Mouse (Mus musculus) left cerebral cortex, postnatal 10 days (tissue): ENCODE results near the gene Rnf34. TPM values are rescaled to one million over a fixed set of nuclear protein-coding genes. Genes with fewer than 3 reads are reported as not detected.

ENCODE experiments used
- DNase-seq, 2 experiments: peaks; one replicate each; pipeline ENCODE4 v3.0.0; 2021 to 2022; ENCODE audit warnings: low spot score in 2 of 2, mixed read lengths in 1 of 2; ENCODE audit errors: extremely low spot score in 1 of 2
- intact Hi-C: fragments of 180-260 bp; cut with DNase I; formaldehyde crosslinking; loops from one replicate; pipeline ENCODE4 v1.15.1; 2025
- total RNA-seq, 2 experiments: library from RNA; stranded (reverse); gene quantifications; 2 replicates each; pipeline ENCODE4 v1.2.3; 2021

The Rnf34 gene
- total RNA-seq, 2 experiments from 2014 or later = 40.0 to 46.5 TPM

DNA sequence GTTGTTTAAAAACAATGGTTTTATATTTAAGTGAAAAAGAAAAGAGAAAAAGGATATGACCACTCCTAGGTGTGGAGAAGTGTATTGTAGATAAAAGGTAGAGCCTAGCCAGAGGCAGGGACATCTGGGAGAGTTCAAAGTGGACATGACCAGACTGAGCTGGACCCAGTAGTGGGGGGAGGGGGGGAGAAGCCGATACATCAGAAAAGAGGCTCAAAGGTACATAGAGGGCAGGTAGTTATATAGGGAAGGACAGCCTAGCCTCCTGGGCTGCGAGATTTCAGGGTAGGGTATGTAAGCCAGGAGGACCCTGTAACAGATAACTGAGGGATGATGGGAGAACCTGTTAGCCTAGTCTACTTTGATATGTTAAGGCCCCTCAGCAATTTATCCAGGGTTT, 2.8 kb downstream of the Rnf34 start:
- intact Hi-C loops = loop anchor here (5.0 kb wide), 1 partner anchor 40 kb away; no protein-coding TSS in a partner anchor

DNA sequence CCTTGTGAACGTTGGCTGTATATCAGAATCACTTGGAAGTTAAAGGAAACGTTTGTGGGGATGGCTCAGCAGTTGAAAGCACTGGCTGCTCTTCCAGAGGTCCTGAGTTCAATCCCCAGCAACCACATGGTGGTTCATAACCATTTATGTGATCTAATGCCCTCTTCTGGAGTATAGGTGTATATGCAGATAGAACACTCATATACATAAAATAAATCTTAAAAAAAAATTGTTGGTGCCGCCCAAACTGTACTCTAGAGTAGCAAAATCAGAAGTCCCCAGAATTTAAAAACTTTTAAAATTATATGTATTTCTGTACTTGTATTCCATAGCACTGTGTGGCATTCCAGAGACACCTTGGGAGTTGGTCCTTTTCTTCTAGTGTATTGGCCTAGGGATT, 6.0 kb downstream of the Rnf34 start:
- DNase-seq = no peak
- intact Hi-C loops = no loop called here

More for the DNA sequence above, 2.8 kb downstream of the Rnf34 start:
- no peak for DNase-seq

DNA sequence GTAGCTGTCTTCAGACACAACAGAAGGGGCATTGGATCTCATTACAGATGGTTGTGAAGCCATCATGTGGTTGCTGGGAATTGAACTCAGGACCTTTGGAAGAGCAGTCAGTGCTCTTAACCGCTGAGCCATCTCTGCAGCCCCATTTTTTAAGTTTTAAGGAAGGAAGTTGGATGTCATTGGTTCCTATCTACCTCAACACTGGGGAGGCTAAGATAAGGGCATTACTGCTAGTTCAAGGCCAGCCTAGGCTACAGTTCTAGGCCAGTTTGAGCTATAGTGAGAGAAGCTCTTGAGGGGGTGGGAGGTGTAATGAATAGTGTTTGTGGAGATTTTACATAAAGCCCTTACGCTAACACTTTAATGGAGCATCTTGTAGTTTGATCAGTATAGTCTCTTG, 13.2 kb downstream of the Rnf34 start:
- no peak for DNase-seq
- intact Hi-C loops = no loop called here

DNA sequence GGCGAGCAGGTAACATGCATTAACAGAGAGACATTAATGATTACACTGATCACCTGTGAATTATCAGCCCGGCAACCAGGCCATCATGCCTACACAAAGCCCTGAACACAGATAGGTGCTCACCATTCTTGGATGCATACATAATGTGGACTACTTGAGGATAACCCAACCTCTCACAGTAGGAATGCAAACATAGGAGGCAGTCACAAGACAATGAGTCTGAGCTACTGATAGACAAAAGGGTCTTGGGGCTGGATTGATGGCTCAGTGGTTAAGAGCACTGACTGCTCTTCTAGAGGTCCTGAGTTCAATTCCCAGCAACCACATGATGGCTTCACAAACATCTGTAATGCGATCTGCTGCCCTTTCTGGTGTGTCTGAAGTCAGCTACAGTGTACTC, 22.8 kb downstream of the Rnf34 start:
- intact Hi-C loops = no loop called here
- no peak for DNase-seq

DNA sequence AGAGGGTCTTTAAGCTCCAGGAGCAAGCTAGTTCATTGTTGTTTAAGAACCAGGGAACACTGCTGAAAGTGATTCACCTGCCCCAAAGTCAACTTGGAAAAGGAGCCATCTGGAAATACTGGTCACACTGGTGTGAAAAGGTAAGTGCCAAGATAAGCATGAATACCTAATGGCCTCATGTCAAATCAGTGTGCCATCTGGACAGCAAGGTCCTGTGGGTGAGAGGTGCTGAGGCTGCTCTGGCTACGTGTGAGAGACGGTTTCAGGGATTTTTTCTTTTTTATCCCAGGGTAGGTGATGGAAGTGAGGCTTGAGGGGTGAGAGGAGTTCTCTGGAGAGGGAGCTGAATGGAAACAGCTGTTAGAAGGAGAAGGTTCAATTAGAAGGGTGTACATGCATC, 23.7 kb downstream of the Rnf34 start:
- DNase-seq = no peak
- intact Hi-C loops = no loop called here

DNA sequence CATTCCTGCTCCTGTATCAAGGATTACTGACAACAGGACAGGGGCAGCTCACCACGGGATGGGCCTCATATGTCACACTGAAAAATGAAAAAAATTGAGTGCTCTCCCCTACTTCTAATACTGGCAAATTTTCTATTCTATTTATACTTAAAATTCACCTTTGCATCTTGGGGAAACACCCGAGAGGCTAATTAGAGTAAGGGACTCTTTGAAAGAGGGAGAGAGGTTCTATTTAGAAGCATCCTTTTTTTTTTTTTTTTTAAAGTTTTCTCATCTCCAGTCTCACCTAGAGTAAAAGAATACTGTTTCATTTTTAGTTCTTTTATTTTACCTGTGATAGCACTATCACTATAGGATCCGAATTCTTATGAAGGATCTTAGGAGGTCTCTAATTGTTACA, 24.5 kb downstream of the Rnf34 start:
- DNase-seq = no peak
- intact Hi-C loops = no loop called here

DNA sequence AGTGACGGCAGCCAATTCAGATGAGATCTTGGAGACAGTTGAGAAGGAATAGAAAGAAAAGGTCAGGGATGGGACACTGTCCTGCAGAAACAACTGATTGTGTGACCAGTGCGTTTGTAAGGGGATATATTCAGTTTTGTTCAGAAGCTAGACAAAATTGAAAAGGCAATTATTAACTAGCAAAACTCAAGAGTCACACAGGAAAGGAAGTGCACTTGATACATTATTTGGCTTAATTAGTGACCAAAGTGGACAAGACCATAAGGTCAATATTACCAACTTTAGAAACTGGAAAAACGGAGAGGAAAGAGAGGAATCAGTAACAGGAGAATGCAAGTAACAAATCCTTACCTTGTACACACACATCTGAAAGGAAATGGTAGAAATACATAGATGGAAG, 26.8 kb downstream of the Rnf34 start:
- no peak for DNase-seq
- intact Hi-C loops = no loop called here

DNA sequence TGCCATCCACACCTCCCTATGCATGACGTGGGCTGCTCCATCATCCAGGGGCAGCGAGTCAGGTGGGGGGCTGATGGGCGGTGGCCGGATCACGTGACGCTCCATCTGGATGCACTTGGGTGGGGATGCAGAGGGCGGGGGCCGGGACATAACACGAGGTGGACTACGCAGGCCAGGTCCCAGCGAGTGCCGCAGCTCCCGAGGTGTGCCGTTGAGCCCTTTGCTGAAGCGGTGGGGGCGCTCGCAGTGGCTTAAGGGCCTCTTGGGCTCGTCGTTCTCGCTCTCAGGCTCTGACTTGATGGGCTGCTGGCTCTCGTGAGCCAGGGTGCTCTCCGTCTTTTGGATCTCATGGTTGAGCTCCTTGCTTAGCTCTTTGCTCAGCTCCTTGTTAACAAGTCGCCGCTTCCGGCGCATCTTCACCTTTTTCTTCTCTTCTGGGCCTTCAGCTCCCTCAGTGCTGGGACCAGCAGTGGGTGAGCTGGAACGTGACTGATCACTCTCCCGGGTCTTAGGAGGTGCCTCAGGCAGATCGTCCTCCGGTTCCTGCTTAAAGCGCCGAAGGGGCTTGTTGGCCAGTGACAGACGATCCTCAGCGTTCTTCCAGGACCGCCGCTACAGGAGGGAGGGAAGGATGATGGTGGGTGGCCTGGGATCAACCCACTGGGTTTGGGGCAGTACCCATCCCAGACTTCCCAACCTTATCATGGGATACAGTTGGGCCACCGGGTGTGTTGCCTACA, 30.6 kb downstream of the Rnf34 start:
- no peak for DNase-seq
- intact Hi-C loops = loop anchor here (5.0 kb wide), 1 partner anchor 68 kb away; no protein-coding TSS in a partner anchor

DNA sequence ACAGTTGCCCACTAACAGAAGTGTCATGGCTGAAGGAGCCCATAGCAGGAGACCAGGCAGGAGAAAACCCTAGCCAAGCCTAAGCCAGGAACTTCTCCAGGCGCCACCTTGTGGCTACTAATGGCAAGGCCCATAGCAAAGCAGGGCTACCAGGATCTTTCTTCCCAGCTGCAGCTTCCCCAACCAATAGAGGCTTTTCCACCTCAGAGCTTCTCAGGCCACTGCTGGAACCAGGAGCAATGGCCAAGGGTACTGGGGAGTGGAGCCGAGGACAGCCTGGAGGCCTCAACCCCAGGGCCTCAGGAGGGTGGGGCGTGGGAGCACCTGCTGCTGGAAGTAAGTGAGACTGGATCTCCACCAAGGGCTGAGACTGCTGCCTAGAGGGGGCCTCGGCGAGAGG, 31.5 kb downstream of the Rnf34 start:
- DNase-seq = peak; percentile 36 to 72
- intact Hi-C loops = loop anchor here (5.0 kb wide), 1 partner anchor 69 kb away; no protein-coding TSS in a partner anchor

DNA sequence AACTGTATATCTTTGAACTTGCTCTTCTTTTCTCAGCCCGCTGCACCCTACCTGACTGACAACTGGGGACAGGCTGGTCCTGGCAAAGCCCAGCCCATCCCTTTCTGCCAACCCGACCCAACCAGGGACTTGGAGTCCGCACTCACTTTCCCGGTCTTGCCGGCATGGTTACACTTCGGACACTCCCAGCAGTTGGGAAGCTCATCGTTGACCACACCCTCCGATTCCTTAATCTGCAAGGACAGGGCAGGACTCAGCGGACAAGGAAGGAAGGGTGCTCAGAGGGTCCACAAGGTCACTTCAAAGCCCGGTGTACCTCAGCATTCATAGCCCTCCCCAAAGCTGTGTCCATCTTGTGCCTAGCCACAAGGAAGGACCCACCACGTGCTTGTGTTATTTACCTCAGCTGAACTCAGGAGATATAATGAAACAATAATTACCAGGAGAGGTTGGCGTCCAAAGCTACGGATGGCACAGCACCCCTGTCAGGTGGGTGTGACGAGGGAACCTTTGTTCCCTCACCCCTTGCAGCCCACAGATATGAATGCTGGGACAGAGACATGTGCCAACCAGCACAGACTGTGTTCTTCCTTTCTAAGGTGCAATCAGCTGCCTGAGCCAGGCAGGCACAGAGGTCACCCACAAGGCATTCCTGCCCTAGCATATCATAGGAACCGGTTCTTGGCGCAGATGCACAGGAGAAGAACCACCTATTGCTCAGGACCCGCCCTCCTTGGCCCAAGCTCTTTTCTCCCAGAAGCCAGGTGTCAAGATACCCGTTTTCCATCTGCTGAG, 32.6 kb downstream of the Rnf34 start:
- intact Hi-C loops = loop anchor here (5.0 kb wide), 1 partner anchor 70 kb away; no protein-coding TSS in a partner anchor
- DNase-seq = no peak

DNA sequence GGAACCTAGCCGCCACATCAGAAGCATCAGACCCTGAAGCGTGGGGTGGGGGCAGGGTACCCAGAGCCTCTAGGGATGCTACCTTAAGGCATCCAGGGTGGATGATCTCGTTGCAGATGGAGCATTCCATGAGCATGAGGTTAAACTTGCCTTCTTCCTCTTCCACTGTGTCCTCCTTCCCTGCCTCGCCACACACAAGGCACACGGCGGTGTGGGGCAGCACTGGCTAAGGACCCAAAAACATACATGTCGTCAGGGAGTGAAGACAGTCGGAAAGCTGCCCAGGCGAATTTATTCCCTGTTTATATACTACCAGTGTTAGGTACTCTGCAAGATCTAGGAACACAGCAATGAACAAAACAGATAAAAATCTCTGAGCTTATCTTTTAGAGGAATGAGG, 33.4 kb downstream of the Rnf34 start:
- no peak for DNase-seq
- intact Hi-C loops = loop anchor here (5.0 kb wide), 1 partner anchor 71 kb away; no protein-coding TSS in a partner anchor

DNA sequence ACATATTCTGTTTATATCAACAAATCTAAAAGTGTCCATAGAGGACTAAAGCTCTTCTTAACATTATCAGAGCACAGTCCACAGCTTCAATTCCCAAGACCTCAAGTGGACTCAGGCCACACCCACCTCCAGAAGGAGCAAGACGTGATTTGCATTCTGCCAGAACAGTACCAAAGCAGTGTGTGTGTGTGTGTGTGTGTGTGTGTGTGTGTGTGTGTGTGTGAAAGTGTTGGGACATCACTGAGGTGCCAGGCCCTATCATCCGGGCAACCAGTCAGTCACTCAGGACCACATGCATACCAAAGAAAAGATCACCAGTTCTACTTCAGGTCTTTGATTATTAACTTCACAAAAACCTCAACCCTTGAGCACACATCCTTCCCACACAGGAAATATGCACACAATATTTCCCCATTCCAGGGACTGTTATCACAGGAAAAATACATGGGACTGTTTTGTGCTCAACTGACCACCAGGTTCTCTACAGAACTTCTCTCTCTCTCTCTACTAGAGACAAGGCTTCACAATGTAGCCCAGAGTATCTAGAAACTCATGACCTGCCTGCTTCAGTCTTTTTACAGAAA, 33.9 kb downstream of the Rnf34 start:
- DNase-seq = no peak
- intact Hi-C loops = loop anchor here (5.0 kb wide), 1 partner anchor 71 kb away; no protein-coding TSS in a partner anchor

DNA sequence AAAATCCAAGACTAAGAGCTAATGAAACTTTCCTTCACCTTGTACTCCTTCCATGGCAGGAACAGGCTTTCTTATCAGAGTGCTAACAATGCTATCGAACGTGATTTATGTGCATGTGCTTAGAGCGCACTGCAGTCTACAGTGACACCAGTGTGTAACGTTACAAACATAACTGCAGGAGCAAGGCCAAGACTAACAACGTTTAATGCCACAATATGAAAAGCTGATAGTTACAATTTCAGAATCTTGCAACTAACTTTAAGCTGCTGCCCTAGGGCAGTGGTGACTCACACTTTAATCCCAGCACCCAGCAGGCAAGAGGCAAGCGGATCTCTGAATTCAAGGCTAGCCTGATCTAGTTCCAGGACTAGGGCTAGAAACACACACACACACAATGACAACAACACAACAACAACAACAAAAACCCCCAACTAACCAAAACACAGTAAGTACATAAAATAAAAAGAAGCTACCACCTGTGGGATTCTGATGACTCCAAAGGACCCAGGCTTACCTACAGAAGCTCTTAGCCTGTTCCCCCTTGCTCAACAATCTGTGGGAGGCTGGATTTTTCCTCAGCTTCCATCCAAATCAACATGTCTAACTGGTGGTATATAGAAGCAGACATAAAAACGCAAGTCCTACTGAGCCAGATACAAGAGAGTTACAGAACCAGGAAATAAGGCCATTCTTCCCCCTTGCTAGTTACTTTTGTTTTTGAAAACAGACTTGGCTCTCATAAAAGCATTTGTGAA, 34.9 kb downstream of the Rnf34 start:
- intact Hi-C loops = loop anchor here (5.0 kb wide), 1 partner anchor 72 kb away; no protein-coding TSS in a partner anchor
- no peak for DNase-seq

DNA sequence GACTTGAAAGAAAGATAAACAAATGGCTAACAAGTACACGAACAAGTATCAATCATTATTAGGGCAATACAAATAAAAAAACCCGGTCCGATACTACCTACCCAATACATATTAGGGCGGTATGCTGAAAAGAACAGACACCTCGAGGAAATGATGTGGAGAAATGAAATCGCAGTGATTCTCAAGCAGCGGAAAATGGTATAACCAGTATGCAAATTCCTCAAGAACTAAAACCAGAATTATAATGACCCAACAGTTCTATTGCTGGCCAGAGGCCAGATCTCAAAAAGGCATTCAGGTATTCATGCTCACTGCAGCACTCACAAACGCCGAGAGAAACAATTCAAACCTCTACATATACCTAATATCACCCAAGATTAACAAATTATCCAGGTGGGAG, 37.2 kb downstream of the Rnf34 start:
- intact Hi-C loops = no loop called here
- DNase-seq = no peak

DNA sequence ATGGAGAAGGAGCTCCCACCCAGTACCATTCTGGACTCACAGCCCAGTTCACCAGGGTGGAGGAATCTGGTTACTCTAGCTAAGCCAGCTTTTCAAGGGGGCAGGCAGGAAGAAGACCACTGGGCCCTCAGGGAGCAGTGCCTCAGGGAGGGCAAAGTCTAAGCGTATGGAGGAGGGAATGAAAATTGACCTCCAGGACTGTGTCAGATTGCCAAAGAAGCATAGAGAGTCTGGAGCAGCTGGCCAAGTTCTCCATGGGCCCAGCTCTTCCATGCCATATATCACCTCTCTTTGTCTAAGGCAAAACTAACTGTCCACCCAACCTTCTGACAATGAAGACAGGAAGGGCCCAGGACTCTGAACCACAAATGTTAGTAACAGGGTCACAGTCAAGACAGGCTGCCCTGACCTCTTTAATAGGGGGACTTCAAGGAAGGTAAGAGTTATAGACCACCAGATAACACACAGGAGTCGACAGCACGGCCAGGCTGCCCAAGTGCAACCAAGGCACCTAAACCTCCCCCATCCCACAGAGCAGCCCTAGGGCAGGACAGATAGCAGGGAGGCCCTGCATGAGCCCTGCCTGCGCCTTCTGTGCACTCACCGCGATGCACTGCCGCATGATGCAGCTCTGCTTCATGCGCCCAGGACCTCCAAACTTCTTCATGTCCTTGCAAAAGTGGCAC, 38.2 kb downstream of the Rnf34 start:
- no peak for DNase-seq
- intact Hi-C loops = no loop called here

DNA sequence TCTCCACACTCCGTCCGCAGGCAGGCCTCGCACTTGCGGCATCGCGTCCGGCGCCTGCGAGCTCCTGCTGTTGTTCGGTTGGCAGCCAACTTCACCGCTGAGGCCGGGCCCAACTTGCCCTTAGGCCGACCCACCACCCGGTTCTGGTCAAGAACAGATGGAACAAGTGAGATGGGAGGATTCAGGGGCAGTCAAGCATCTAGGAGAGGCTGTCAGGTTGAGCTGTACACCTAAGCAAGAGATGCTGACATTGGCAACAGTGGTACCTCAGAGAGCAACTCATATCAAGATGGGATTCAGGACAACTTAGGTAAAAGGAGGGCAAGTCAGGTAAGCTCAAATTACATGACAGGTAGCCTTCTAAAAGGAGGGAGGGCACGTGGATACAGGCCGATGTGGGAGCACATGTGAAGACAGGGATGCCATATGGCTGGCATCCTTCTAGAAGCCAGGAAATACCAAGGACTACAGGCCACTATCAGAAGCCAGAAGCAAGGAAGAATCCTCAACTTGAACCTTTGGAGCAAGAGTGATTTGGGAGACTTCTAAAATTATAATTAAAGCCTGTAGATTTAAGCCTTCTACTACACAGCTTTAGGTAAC, 38.9 kb downstream of the Rnf34 start:
- DNase-seq = no peak
- intact Hi-C loops = no loop called here

DNA sequence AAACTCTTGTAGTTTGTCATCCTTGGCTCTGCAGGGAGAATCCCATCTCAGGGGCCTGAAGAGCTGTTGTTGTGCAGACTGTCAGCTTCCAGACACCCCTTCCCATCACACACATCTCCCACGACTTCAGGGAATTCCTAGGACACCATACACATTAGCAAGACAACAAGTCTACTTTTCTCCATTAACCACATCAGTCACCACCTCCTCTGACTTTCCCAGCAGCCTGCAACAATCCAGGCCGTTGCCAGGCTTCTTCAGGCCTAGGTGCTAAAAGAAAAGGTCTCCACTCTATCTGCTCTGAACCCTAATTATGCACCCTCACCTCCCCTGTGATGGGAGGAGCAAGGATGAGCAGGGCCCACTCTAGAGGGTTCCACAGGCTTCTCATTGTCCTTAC, 40.5 kb downstream of the Rnf34 start:
- intact Hi-C loops = no loop called here
- no peak for DNase-seq

DNA sequence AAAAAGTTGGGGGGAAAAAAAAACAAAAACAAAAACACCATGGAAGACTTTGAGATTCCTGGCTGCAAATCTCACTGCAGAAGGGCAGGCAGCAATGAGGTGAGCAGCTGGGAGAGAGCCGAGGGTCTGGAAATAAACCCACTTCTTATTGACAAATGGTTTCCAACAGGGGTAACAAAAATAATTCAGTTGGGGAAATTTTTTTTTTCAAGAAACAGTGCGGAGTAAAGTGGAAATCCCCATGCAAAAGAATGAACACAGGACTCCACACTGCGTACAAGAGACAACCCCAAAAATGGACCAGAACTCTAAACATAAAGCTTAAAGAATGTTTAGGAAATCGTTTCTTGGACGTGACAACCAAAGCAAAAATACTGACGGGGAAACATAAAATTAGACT, 43.4 kb downstream of the Rnf34 start:
- intact Hi-C loops = no loop called here
- no peak for DNase-seq
